Mouse (Mus musculus): ENCODE results near the gene Igfbp6.

Igfbp6 gene

GRCm38 (mm10) chr15:102108651-102109525 is 35.3 kb upstream of the Igfbp6 start:
- DNase-seq: peak; percentile 81 to 87

GRCm38 (mm10) chr15:102110271-102110670 is 33.9 kb upstream of the Igfbp6 start:
- no peak for DNase-seq

- peak in 1 of 2 experiments; percentile 11 for DNase-seq
These were observed 33.3 kb upstream of the Igfbp6 start for GRCm38 (mm10) chr15:102110701-102111494.

GRCm38 (mm10) chr15:102111495-102111829 is 32.7 kb upstream of the Igfbp6 start:
- DNase-seq: peak in 1 of 2 experiments; percentile 18

- no peak for DNase-seq
These were observed 32.0 kb upstream of the Igfbp6 start for GRCm38 (mm10) chr15:102112181-102112580.

GRCm38 (mm10) chr15:102112827-102113226 is 31.3 kb upstream of the Igfbp6 start:
- peak in 1 of 2 experiments; percentile 9 for DNase-seq

- DNase-seq: no peak
These were observed 30.5 kb upstream of the Igfbp6 start for GRCm38 (mm10) chr15:102113674-102114073.

- DNase-seq: peak in 1 of 2 experiments; percentile 7
These were observed 29.4 kb upstream of the Igfbp6 start for GRCm38 (mm10) chr15:102114651-102115260.

- DNase-seq: peak in 1 of 2 experiments; percentile 38
These were observed 28.4 kb upstream of the Igfbp6 start for GRCm38 (mm10) chr15:102115731-102116231.

- DNase-seq: peak in 1 of 2 experiments; percentile 16
These were observed 27.3 kb upstream of the Igfbp6 start for GRCm38 (mm10) chr15:102116753-102117415.

- DNase-seq: peak in 1 of 2 experiments; percentile 44
These were observed 26.4 kb upstream of the Igfbp6 start for GRCm38 (mm10) chr15:102117461-102118443.

- peak in 1 of 2 experiments; percentile 7 for DNase-seq
These were observed 25.6 kb upstream of the Igfbp6 start for GRCm38 (mm10) chr15:102118591-102118990.

- DNase-seq: peak in 1 of 2 experiments; percentile 49
These were observed 24.9 kb upstream of the Igfbp6 start for GRCm38 (mm10) chr15:102119121-102119830.

- peak; percentile 79 to 88 for DNase-seq
These were observed 24.4 kb upstream of the Igfbp6 start for GRCm38 (mm10) chr15:102119831-102120170.

- no peak for DNase-seq
These were observed 23.6 kb upstream of the Igfbp6 start for GRCm38 (mm10) chr15:102120530-102120929.

- DNase-seq: peak; percentile 67 to 77
These were observed 17.9 kb upstream of the Igfbp6 start for GRCm38 (mm10) chr15:102126303-102126702.

- DNase-seq: no peak
These were observed 10.8 kb upstream of the Igfbp6 start for GRCm38 (mm10) chr15:102133314-102133713.

- DNase-seq: no peak
These were observed 9.5 kb upstream of the Igfbp6 start for GRCm38 (mm10) chr15:102134709-102135108.

- DNase-seq: no peak
These were observed 8.5 kb upstream of the Igfbp6 start for GRCm38 (mm10) chr15:102135522-102136128.

All from cerebellum, postnatal 36 days (tissue).